Mouse (Mus musculus) embryonic stem cell, embryonic (primary cell): ENCODE measurements at regions not wholly inside any gene's neighbourhood (a gene's known extent, or its start where the extent isn't known, plus 50 kb on each side); places are given as distances from the start of the nearest gene placed in this dataset.

Source experiments
- CTCF ChIA-PET, 4 experiments: fragments of 300-600 bp in 2 of 4; fragments of 350-600 bp in 2 of 4; sonication (Branson Sonifier 250); formaldehyde crosslinking; loops; one replicate each; lab custom pipeline; 2022; ENCODE audit warnings: inconsistent platforms in 2 of 4; lab: Charles Lee
- POLR2A ChIA-PET, 4 experiments: fragments of 300-600 bp in 2 of 4; fragments of 350-600 bp in 2 of 4; sonication (Branson Sonifier 250); formaldehyde crosslinking; loops; one replicate each; lab custom pipeline; 2022; ENCODE audit warnings: antibody characterized with exemption in 4 of 4, inconsistent platforms in 1 of 4; lab: Charles Lee

- ChIA-PET CTCF (no interaction called here), POLR2A (no interaction called here)
These were observed 55.3 kb upstream of the Spaca1 start for GRCm38 (mm10) chr4:34105251-34105650.

GRCm38 (mm10) chr4:34114323-34114722 is 64.3 kb upstream of the Spaca1 start:
- POLR2A ChIA-PET, result no interaction called here
- CTCF ChIA-PET, result no interaction called here

GRCm38 (mm10) chr4:34117086-34117485 is 67.1 kb upstream of the Spaca1 start:
- ChIA-PET POLR2A (no interaction called here), CTCF (no interaction called here)

GRCm38 (mm10) chr4:34122959-34123520 is 73.0 kb upstream of the Spaca1 start:
- POLR2A ChIA-PET, result interaction anchor here in 1 of 4 experiments (0.6 kb wide), 1 partner anchor 67 kb away, joined by 4 read pairs; no protein-coding TSS in a partner anchor
- CTCF ChIA-PET, result no interaction called here

- ChIA-PET POLR2A (no interaction called here), CTCF (no interaction called here)
These were observed 78.2 kb upstream of the Spaca1 start for GRCm38 (mm10) chr4:34128224-34128623.

- ChIA-PET CTCF (interaction anchor here in 1 of 4 experiments (0.5 kb wide), 1 partner anchor 80 kb away, joined by 3 read pairs; no protein-coding TSS in a partner anchor), POLR2A (no interaction called here)
These were observed 96.3 kb upstream of the Spaca1 start for GRCm38 (mm10) chr4:34146133-34146867.

GRCm38 (mm10) chr4:34148956-34149739 is 99.2 kb upstream of the Spaca1 start:
- POLR2A ChIA-PET, result no interaction called here
- CTCF ChIA-PET, result no interaction called here

GRCm38 (mm10) chr4:34151605-34152347 is 101.8 kb upstream of the Spaca1 start:
- POLR2A ChIA-PET, result interaction anchor here in 2 of 4 experiments (0.7 to 0.8 kb wide), 2 partner anchors 570 to 657 kb away, joined by 3 to 5 read pairs; no protein-coding TSS in a partner anchor
- CTCF ChIA-PET, result interaction anchor here in 1 of 4 experiments (0.6 kb wide), 1 partner anchor 28 kb away, joined by 4 read pairs; no protein-coding TSS in a partner anchor

- CTCF ChIA-PET, result no interaction called here
- POLR2A ChIA-PET, result no interaction called here
These were observed 105.5 kb upstream of the Spaca1 start for GRCm38 (mm10) chr4:34155501-34155900.

GRCm38 (mm10) chr4:34157818-34158511 is 108.0 kb upstream of the Spaca1 start:
- CTCF ChIA-PET, result no interaction called here

GRCm38 (mm10) chr4:34171265-34171862 is 121.4 kb upstream of the Spaca1 start:
- CTCF ChIA-PET, result interaction anchor here in 1 of 4 experiments (0.6 kb wide), 1 partner anchor 141 kb away, joined by 3 read pairs; no protein-coding TSS in a partner anchor
- POLR2A ChIA-PET, result no interaction called here

More at GRCm38 (mm10) chr4:34157818-34158511, 108.0 kb upstream of the Spaca1 start:
- POLR2A ChIA-PET, result no interaction called here

- POLR2A ChIA-PET, result no interaction called here
- CTCF ChIA-PET, result no interaction called here
These were observed 122.0 kb upstream of the Spaca1 start for GRCm38 (mm10) chr4:34172000-34172399.

GRCm38 (mm10) chr4:34177421-34177820 is 127.4 kb upstream of the Spaca1 start:
- CTCF ChIA-PET, result no interaction called here
- POLR2A ChIA-PET, result no interaction called here

GRCm38 (mm10) chr4:34186522-34186921 is 136.5 kb upstream of the Spaca1 start:
- ChIA-PET CTCF (no interaction called here), POLR2A (no interaction called here)

- POLR2A ChIA-PET, result no interaction called here
- CTCF ChIA-PET, result no interaction called here
These were observed 153.3 kb upstream of the Spaca1 start for GRCm38 (mm10) chr4:34203193-34203848.

- CTCF ChIA-PET, result no interaction called here
- POLR2A ChIA-PET, result no interaction called here
These were observed 159.3 kb upstream of the Spaca1 start for GRCm38 (mm10) chr4:34209179-34209896.

- ChIA-PET POLR2A (no interaction called here), CTCF (no interaction called here)
These were observed 163.7 kb upstream of the Spaca1 start for GRCm38 (mm10) chr4:34213731-34214130.
